Mouse (Mus musculus) forebrain, postnatal 0 days (tissue): ENCODE data around the gene Wnt7b. TPM values are rescaled to one million over a fixed set of nuclear protein-coding genes. Genes with fewer than 3 reads are reported as not detected.
A peak's percentile ranks its signal among the peaks of the same experiment; 100 is the strongest.

Source experiments
- ATAC-seq: fragments of 200-750 bp; cut with Nextera tagmentation; 2 replicates; pipeline ENCODE4 v1.8.0; 2017; ENCODE audit warnings: mild to moderate bottlenecking, moderate library complexity
- DNase-seq: peaks from one replicate; pipeline ENCODE4 v3.0.0-alpha.2; 2015
- H3K27ac ChIP-seq: fragments of 300-500 bp; sonication (generic); 2 replicates; pipeline ENCODE4 v1.5.1; 2014; ENCODE audit warnings: low read depth, mild to moderate bottlenecking, antibody characterized with exemption, low read length, moderate library complexity, mixed read lengths
- H3K27me3 ChIP-seq: fragments of 300-500 bp; sonication (generic); 2 replicates; pipeline ENCODE4 v1.6.1; 2014; ENCODE audit warnings: mild to moderate bottlenecking, low read length, mixed read lengths; ENCODE audit not compliant: insufficient read depth
- H3K36me3 ChIP-seq: fragments of 300-500 bp; sonication (generic); 2 replicates; pipeline ENCODE4 v1.6.1; 2014; ENCODE audit warnings: mild to moderate bottlenecking, moderate library complexity; ENCODE audit not compliant: insufficient read depth
- H3K4me1 ChIP-seq: fragments of 300-500 bp; sonication (generic); 2 replicates; pipeline ENCODE4 v1.6.1; 2014; ENCODE audit warnings: antibody characterized with exemption; ENCODE audit not compliant: insufficient read depth
- H3K4me2 ChIP-seq: fragments of 300-500 bp; sonication (generic); 2 replicates; pipeline ENCODE4 v1.6.1; 2014; ENCODE audit warnings: low read depth, mild to moderate bottlenecking, moderate library complexity
- H3K4me3 ChIP-seq: fragments of 300-500 bp; sonication (generic); 2 replicates; pipeline ENCODE4 v1.5.1; 2014; ENCODE audit warnings: low read depth, low read length, mixed read lengths
- H3K9ac ChIP-seq: fragments of 300-500 bp; sonication (generic); 2 replicates; pipeline ENCODE4 v1.6.1; 2014; ENCODE audit warnings: mild to moderate bottlenecking
- H3K9me3 ChIP-seq: fragments of 300-500 bp; sonication (generic); 2 replicates; pipeline ENCODE4 v1.6.1; 2016; ENCODE audit warnings: low read length
- CTCF ChIP-seq: sonication (generic); IDR thresholded peaks from 2 replicates; pipeline ENCODE4 v1.5.1; 2016; ENCODE audit warnings: antibody characterized with exemption, control low read depth, low read depth
- WGBS: fragments of 180-500 bp; shearing (Covaris S2); extraction: QIAGEN DNeasy Blood & Tissue Kit; methylation state at CpG from one replicate; pipeline ENCODE4 v1.1.7; 2014; 5-methylcytosine and 5-hydroxymethylcytosine counted together
- polyA plus RNA-seq: library from polyadenylated mRNA; unstranded; fragments of >200 nt; fragmentation: Nextera tagmentation; extraction: Ambion mirVana; gene quantifications from 2 replicates; pipeline ENCODE4 v1.2.1, GENCODE M21; 2015
- total RNA-seq: library from RNA; depleted of rRNA; stranded (reverse); fragments of >200 nt; gene quantifications from 2 replicates; pipeline ENCODE4 v1.2.3, GENCODE M21; 2014

Gene Wnt7b
- total and polyA plus RNA-seq, 2 experiments from 2014 or later: 54.0 to 59.3 TPM

DNA sequence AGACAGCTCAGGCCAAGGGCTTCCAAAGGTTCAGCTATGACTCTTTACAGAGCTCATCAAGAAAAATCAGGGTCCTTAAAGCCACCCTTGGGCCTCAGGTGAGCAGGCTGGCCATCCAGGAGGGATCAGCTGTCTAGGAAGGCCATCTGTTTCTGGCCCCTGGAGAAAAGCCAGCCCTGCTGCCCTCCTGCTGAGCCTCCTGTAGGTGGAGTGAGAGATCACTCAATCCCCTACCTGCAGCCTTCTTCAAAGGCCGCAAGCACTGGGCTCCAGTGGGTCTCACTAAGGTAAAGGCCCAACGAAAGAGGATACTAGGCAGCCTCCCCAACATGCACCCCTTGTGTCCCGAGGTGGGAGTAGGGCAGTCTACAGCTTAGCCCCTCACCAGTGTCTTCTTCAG is 50.2 kb downstream of the Wnt7b start:
- Histone ChIP-seq H3K4me3 (no peak overlapping the region), H3K36me3 (0 out of 2 replicates have a peak, but pooled peaks cover 2% of the 10 kb centered on the region), H3K9ac (no peak overlapping the region), H3K27me3 (no peaks in the 10 kb centered on the region), H3K9me3 (no peaks in the 10 kb centered on the region), H3K27ac (no peak overlapping the region), H3K4me1 (no peaks in the 10 kb centered on the region), H3K4me2 (no peak overlapping the region)
- DNase-seq (no peak), ATAC-seq (no peak)
- TF ChIP-seq CTCF: no peak
- 80% methylated on average over 3 of the region's 3 CpGs for WGBS

GRCm38 (mm10) chr15:85529911-85530310 is 52.4 kb downstream of the Wnt7b start:
- ATAC-seq (no peak), DNase-seq (no peak)
- no peak for TF ChIP-seq CTCF
- 78% methylated on average over 3 of the region's 3 CpGs for WGBS
- Histone ChIP-seq H3K9ac (no peak overlapping the region), H3K27me3 (no peaks in the 10 kb centered on the region), H3K36me3 (no peaks in the 10 kb centered on the region), H3K4me3 (no peak overlapping the region), H3K27ac (no peak overlapping the region), H3K4me1 (no peaks in the 10 kb centered on the region), H3K4me2 (no peak overlapping the region), H3K9me3 (no peaks in the 10 kb centered on the region)

DNA sequence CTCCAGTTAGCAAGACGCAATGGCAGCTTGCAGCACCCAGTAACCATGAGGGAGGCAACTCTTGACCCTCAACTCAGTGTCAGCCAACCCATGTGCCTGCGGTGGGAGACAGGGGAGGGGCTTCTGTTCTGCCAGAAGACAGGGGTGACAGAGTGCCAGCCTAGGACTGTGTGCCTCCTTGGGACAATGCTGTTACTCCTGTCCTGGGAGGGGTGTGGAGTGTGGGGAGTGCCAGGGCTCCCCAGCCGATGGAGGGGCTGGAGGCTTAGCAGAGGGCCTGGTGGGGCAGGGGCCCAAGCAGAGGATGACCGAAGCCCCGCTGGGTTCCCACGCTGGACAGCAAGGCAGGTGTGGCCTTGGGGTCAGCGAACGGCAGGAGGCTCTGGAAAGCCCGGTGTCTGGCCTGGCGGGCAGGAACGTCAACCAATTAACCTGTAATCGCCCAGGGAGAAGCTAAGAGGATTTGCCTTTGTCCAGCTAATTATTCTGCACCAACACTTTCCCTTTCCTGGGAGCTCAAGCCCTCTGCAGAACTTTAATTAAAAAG is 57.8 kb downstream of the Wnt7b start:
- WGBS: 21% methylated on average over 12 of the region's 12 CpGs
- Histone ChIP-seq H3K27ac (no peak overlapping the region), H3K4me3 (no peak overlapping the region), H3K9me3 (no peaks in the 10 kb centered on the region), H3K36me3 (no peaks in the 10 kb centered on the region), H3K4me2 (no peak overlapping the region), H3K9ac (no peak overlapping the region), H3K4me1 (no peaks in the 10 kb centered on the region), H3K27me3 (no peaks in the 10 kb centered on the region)
- TF ChIP-seq CTCF: no peak
- ATAC-seq (no peak), DNase-seq (no peak)

DNA sequence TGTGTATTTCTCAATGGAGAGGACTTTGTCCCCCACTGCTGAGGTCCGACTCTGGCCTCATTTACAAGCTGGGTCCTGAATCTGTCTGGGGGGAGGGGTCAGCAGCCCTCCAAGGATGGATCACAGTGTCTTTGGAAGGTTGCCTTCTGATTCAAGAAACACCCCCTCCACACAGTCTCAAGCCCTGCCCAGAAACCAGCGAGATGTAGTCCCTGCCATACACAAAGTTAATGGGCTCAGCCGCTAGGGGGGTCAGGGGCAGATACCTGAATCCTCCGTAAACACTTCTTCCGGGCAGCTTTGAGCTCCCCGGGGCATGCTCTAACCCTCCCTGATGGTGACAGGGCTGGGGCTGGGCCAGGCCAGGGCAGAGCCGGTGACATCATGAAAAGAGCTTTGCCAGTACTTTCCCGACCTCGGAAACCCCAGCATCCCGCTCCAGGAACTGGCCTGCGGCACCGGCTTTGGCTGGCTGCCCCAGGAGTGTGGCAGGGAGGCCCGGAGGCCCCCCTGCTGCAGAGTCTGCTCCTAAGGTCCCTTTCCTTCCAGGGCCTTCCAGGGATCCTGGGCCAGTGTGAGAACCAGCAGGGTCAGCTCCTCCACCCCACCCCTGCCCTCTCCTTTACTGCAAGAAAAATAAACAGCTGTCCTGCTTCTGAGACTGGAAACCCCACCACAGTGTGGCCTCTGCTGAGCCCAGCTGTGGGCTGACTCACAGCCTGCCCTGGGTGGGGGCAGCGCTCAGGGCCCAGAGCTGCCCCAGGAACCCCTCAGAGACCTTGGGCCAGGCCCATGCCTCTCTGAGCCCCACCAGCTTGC is 58.9 kb downstream of the Wnt7b start:
- no peak; the same call in none of the 2 replicates for TF ChIP-seq CTCF
- Histone ChIP-seq H3K4me3 (no peak overlapping the region), H3K27me3 (no peaks in the 10 kb centered on the region), H3K9ac (no peak overlapping the region), H3K36me3 (no peaks in the 10 kb centered on the region), H3K4me2 (no peak overlapping the region), H3K9me3 (no peaks in the 10 kb centered on the region), H3K27ac (no peak overlapping the region), H3K4me1 (no peaks in the 10 kb centered on the region)
- ATAC-seq (peak; percentile 75), DNase-seq (peak; percentile 48)
- WGBS: 7% methylated on average over 14 of the region's 14 CpGs

GRCm38 (mm10) chr15:85519438-85519837 is 62.8 kb downstream of the Wnt7b start:
- DNase-seq (no peak), ATAC-seq (no peak)
- Histone ChIP-seq H3K9ac (no peak overlapping the region), H3K4me1 (no peaks in the 10 kb centered on the region), H3K36me3 (no peaks in the 10 kb centered on the region), H3K9me3 (no peaks in the 10 kb centered on the region), H3K4me3 (no peak overlapping the region), H3K27ac (no peak overlapping the region), H3K4me2 (no peak overlapping the region), H3K27me3 (no peaks in the 10 kb centered on the region)
- 73% methylated on average over 4 of the region's 4 CpGs for WGBS
- TF ChIP-seq CTCF: no peak

GRCm38 (mm10) chr15:85507370-85508014 is 74.8 kb downstream of the Wnt7b start:
- no peaks in the 10 kb centered on the region for H3K9me3 ChIP-seq
- peak; percentile 50 for ATAC-seq

DNA sequence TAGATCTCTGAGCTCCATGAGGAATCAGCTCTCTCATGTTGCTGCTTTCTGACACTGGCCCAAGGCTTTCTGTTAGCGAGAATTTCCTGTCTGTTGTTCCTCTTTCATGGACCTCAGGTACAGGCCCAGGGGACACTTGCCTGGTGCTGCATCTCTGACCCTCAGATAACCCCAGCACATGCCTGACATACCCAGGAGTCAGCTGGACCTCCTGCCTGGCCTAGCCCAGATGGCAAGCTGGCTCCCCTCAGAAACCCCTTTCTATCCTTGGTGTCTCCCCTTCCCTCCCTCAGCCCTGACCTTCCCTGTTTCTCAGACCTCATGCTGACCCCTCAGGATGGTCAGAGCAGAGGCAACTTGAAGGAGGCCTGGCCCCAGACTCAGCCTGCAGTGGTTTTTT is 75.6 kb downstream of the Wnt7b start:
- TF ChIP-seq CTCF: no peak
- H3K9me3 ChIP-seq: no peaks in the 10 kb centered on the region
- no peaks in the 10 kb centered on the region for H3K4me1 ChIP-seq
- no peak overlapping the region for H3K4me2 ChIP-seq
- WGBS: 87% methylated on average over 1 of the region's 1 CpGs
- H3K9ac ChIP-seq: no peak overlapping the region
- no peaks in the 10 kb centered on the region for H3K27me3 ChIP-seq
- ATAC-seq (no peak), DNase-seq (no peak)
- H3K27ac ChIP-seq: no peak overlapping the region
- H3K36me3 ChIP-seq: no peaks in the 10 kb centered on the region
- H3K4me3 ChIP-seq: no peak overlapping the region

More at GRCm38 (mm10) chr15:85507370-85508014, 74.8 kb downstream of the Wnt7b start:
- 19% methylated on average over 32 of the region's 32 CpGs for WGBS
- no peaks in the 10 kb centered on the region for H3K36me3 ChIP-seq
- no peaks in the 10 kb centered on the region for H3K4me1 ChIP-seq
- peak overlapping the region; percentile 25 for H3K9ac ChIP-seq
- no peak overlapping the region for H3K4me3 ChIP-seq
- H3K27ac ChIP-seq: no peak overlapping the region
- no peak for TF ChIP-seq CTCF
- DNase-seq: peak; percentile 33
- H3K27me3 ChIP-seq: no peaks in the 10 kb centered on the region
- no peak overlapping the region for H3K4me2 ChIP-seq
